ENCODE assay signal across 8 mouse cellular contexts in the genomic region with DNA sequence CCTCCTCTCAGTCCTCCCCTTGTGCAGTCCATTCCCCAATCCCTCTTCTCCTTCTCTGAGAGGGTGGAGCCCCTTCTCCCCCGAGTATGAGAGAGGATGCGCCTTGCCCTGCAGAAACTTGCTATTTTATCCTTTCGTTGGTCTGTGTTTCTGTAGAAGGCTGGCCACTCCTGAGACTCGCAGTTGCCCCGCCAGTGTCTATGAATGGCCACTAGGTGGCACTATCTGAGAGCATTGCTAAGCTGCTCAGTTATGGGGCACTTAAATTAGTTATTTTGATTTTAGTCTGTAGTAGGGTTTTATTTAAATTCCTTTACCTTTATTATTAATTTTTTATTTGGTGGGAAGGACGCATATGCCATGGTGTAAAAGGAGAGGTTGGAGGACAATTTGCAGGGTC. TPM values are rescaled to one million over a fixed set of nuclear protein-coding genes. Genes with fewer than 3 reads are reported as not detected.
A peak's percentile ranks its signal among the peaks of the same experiment; 100 is the strongest.
DNase-seq lines count a peak whose midpoint lies in the region; ATAC-seq lines count a peak whose summit lies in the region.

No protein-coding gene starts in this region.

- H3K4me1 ChIP-seq in neural tube, embryonic 11.5 days (ENCODE audit: control insufficient read depth, insufficient read depth, low read length): no peaks in the 10 kb centered on the region

- H3K27ac ChIP-seq in neural tube, embryonic 11.5 days (ENCODE audit: low read depth, low read length): no peak overlapping the region

- no peak overlapping the region for H3K4me3 ChIP-seq in neural tube, embryonic 11.5 days (ENCODE audit: low read depth, low read length)

- 21% methylated on average over 6 of the region's 6 CpGs for WGBS in neural tube, embryonic 11.5 days

- no peak for ATAC-seq in neural tube, embryonic 11.5 days (ENCODE audit: insufficient read depth, low FRiP score, low TSS enrichment)

- H3K36me3 ChIP-seq in neural tube, embryonic 11.5 days (ENCODE audit: control insufficient read depth, insufficient read depth, low read length): no peaks in the 10 kb centered on the region

- DNase-seq in 416B (ENCODE audit: low read depth) (peak; percentile 70), MN1 (ENCODE audit: low spot score) (peak; percentile 18), liver (peak; percentile 49)
- DNase-seq in cerebellum, adult 9-10 months: peak; percentile 55
- DNase-seq in gastrocnemius, adult 18-20 months (ENCODE audit: low spot score): peak; percentile 28
- DNase-seq in kidney, adult 8-10 months: peak; percentile 9 to 19
- peak; percentile 41 for DNase-seq in neural tube, embryonic 11.5 days (ENCODE audit: low spot score)
- DNase-seq in testis, postnatal 10 days (ENCODE audit: low spot score): peak; percentile 56

- H3K9me3 ChIP-seq in neural tube, embryonic 11.5 days (ENCODE audit: control insufficient read depth, low read length): no peaks in the 10 kb centered on the region

- no peaks in the 10 kb centered on the region for H3K27me3 ChIP-seq in neural tube, embryonic 11.5 days (ENCODE audit: control insufficient read depth, insufficient read depth, low read length)

- H3K4me2 ChIP-seq in neural tube, embryonic 11.5 days (ENCODE audit: low read depth): no peak overlapping the region

- H3K9ac ChIP-seq in neural tube, embryonic 11.5 days (ENCODE audit: low read length): no peak overlapping the region

RNA-seq across cellular contexts. Expression of a gene that starts 48.0 kb away (rescaled TPM):
- total RNA-seq in gastrocnemius, adult 18-20 months (2021): 10 to 100 TPM; 22.3 to 24.3 TPM
- polyA plus RNA-seq in neural tube, embryonic 11.5 days (2014; fragmentation: Nextera tagmentation; extraction: Ambion mirVana): 34.2 and 36.4 TPM in 2 replicates

Comparison
In these comparisons a context has a peak if more than half of its experiments do, and no peak if none do; other contexts are left out.
1. DNase-seq: peak in every context shown above with its lines; median percentile 70 in 416B; 56 in testis, postnatal 10 days; 55 in cerebellum, adult 9-10 months; 49 in liver; 41 in neural tube, embryonic 11.5 days; 28 in gastrocnemius, adult 18-20 months; 18 in MN1; 14 in kidney, adult 8-10 months.